Mouse (Mus musculus) forebrain, embryonic 16.5 days (tissue): ENCODE data around the gene U90926. TPM values are rescaled to one million over a fixed set of nuclear protein-coding genes. Genes with fewer than 3 reads are reported as not detected.
A peak's percentile ranks its signal among the peaks of the same experiment; 100 is the strongest.

ENCODE experiments used
- ATAC-seq: fragments of 200-750 bp; cut with Nextera tagmentation; 2 replicates; pipeline ENCODE4 v1.8.0; 2017; ENCODE audit warnings: mild to moderate bottlenecking, moderate library complexity
- H3K27ac ChIP-seq: fragments of 300-500 bp; sonication (generic); 2 replicates; pipeline ENCODE4 v1.5.1; 2014; ENCODE audit warnings: low read length, control low read depth
- H3K27me3 ChIP-seq: fragments of 300-500 bp; sonication (generic); replicated peaks from 2 replicates; pipeline ENCODE4 v1.6.1; 2014; ENCODE audit warnings: low read length; ENCODE audit not compliant: control insufficient read depth, insufficient read depth
- H3K36me3 ChIP-seq: fragments of 300-500 bp; sonication (generic); 2 replicates; pipeline ENCODE4 v1.6.1; 2014; ENCODE audit not compliant: control insufficient read depth, insufficient read depth
- H3K4me1 ChIP-seq: fragments of 300-500 bp; sonication (generic); replicated peaks from 2 replicates; pipeline ENCODE4 v1.6.1; 2014; ENCODE audit warnings: low read length; ENCODE audit not compliant: control insufficient read depth, insufficient read depth
- H3K4me2 ChIP-seq: fragments of 300-500 bp; sonication (generic); 2 replicates; pipeline ENCODE4 v1.6.1; 2014; ENCODE audit warnings: mild to moderate bottlenecking, low read length, control low read depth
- H3K4me3 ChIP-seq: fragments of 300-500 bp; sonication (generic); replicated peaks from 2 replicates; pipeline ENCODE4 v1.5.1; 2014; ENCODE audit warnings: mild to moderate bottlenecking, low read length, control low read depth
- H3K9ac ChIP-seq: fragments of 300-500 bp; sonication (generic); replicated peaks from 2 replicates; pipeline ENCODE4 v1.6.1; 2014; ENCODE audit warnings: low read depth, low read length, control low read depth
- H3K9me3 ChIP-seq: fragments of 300-500 bp; sonication (generic); 2 replicates; pipeline ENCODE4 v1.6.1; 2016; ENCODE audit warnings: low read length; ENCODE audit not compliant: control insufficient read depth
- WGBS: fragments of 180-500 bp; shearing (Covaris S2); extraction: QIAGEN DNeasy Blood & Tissue Kit; methylation state at CpG from one replicate; pipeline ENCODE4 v1.1.7; 2014; 5-methylcytosine and 5-hydroxymethylcytosine counted together
- polyA plus RNA-seq: library from polyadenylated mRNA; unstranded; fragments of >200 nt; fragmentation: Nextera tagmentation; extraction: Ambion mirVana; gene quantifications from 2 replicates; pipeline ENCODE4 v1.2.1, GENCODE M21; 2015

U90926 gene
- polyA plus RNA-seq, 1 experiment from 2014 or later = not detected

- no peak overlapping the region for H3K9ac ChIP-seq
- no peak overlapping the region for H3K4me3 ChIP-seq
- no peaks in the 10 kb centered on the region for H3K9me3 ChIP-seq
- no peaks in the 10 kb centered on the region for H3K36me3 ChIP-seq
- no peak for ATAC-seq
- no peak overlapping the region for H3K27ac ChIP-seq
- no peaks in the 10 kb centered on the region for H3K4me1 ChIP-seq
- H3K4me2 ChIP-seq = no peak overlapping the region
- 89% methylated on average over 7 of the region's 7 CpGs for WGBS
- H3K27me3 ChIP-seq = no peaks in the 10 kb centered on the region
These were observed 12.6 kb upstream of the U90926 start for GRCm38 (mm10) chr5:92227782-92228181.

DNA sequence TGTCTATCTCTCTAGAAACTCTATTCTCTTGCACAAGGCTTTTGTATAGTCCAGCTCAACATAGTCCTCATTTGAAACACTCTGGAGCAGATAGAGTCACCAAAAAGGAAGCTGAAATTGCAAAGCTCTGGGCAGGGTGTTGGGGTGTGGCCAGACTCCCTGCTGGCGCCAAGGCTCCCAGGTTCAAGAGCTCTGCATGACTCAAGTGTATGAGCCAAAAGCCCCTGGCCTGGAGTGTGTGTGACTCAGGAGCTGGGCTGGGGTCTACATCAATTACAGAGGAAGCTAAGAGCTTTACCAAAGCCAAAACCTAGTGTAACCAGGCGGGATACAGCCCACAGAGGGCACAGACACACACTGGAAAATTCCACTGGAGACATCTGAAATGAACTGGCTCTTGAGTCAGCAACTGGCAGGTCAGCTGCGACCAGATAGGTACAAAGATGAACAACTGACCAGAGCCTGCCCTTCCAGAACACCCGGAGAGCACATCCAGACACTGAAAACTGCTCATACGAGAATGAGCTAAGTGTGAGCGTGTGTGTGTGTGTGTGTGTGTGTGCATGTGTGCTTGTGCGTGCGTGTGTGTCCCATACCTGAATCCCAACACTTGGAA lies 5.2 kb upstream of the U90926 start:
- H3K4me3 ChIP-seq = no peak overlapping the region
- no peak overlapping the region for H3K4me2 ChIP-seq
- no peaks in the 10 kb centered on the region for H3K36me3 ChIP-seq
- H3K27me3 ChIP-seq = no peaks in the 10 kb centered on the region
- H3K4me1 ChIP-seq = no peaks in the 10 kb centered on the region
- H3K27ac ChIP-seq = no peak overlapping the region
- H3K9ac ChIP-seq = no peak overlapping the region
- H3K9me3 ChIP-seq = no peaks in the 10 kb centered on the region
- no peak for ATAC-seq
- WGBS = 91% methylated on average over 8 of the region's 8 CpGs

GRCm38 (mm10) chr5:92219826-92220225 lies 4.6 kb upstream of the U90926 start:
- no peaks in the 10 kb centered on the region for H3K27me3 ChIP-seq
- no peak overlapping the region for H3K9ac ChIP-seq
- H3K4me3 ChIP-seq = no peak overlapping the region
- no peak overlapping the region for H3K27ac ChIP-seq
- no peaks in the 10 kb centered on the region for H3K36me3 ChIP-seq
- WGBS = 62% methylated on average over 6 of the region's 6 CpGs
- no peak overlapping the region for H3K4me2 ChIP-seq
- H3K4me1 ChIP-seq = no peaks in the 10 kb centered on the region
- no peaks in the 10 kb centered on the region for H3K9me3 ChIP-seq
- ATAC-seq = no peak

GRCm38 (mm10) chr5:92218915-92219793 lies 3.9 kb upstream of the U90926 start:
- H3K9me3 ChIP-seq = no peaks in the 10 kb centered on the region
- no peak overlapping the region for H3K9ac ChIP-seq
- H3K27me3 ChIP-seq = no peaks in the 10 kb centered on the region
- no peaks in the 10 kb centered on the region for H3K4me1 ChIP-seq
- H3K4me3 ChIP-seq = no peak overlapping the region
- peak; percentile 83 for ATAC-seq
- WGBS = 35% methylated on average over 17 of the region's 17 CpGs
- H3K27ac ChIP-seq = no peak overlapping the region
- H3K36me3 ChIP-seq = no peaks in the 10 kb centered on the region
- no peak overlapping the region for H3K4me2 ChIP-seq

- 92% methylated on average over 4 of the region's 4 CpGs for WGBS
- no peak overlapping the region for H3K27ac ChIP-seq
- no peaks in the 10 kb centered on the region for H3K27me3 ChIP-seq
- no peak overlapping the region for H3K4me3 ChIP-seq
- no peak overlapping the region for H3K9ac ChIP-seq
- ATAC-seq = no peak
- H3K9me3 ChIP-seq = no peaks in the 10 kb centered on the region
- no peak overlapping the region for H3K4me2 ChIP-seq
- H3K36me3 ChIP-seq = no peaks in the 10 kb centered on the region
- H3K4me1 ChIP-seq = no peaks in the 10 kb centered on the region
These were observed 3.0 kb downstream of the U90926 start for GRCm38 (mm10) chr5:92212231-92212630.

GRCm38 (mm10) chr5:92210205-92210604 lies 5.0 kb downstream of the U90926 start:
- whole genome bisulfite sequencing = 79% methylated on average over 8 of the region's 8 CpGs
- Histone ChIP-seq H3K36me3 (no peaks in the 10 kb centered on the region), H3K27ac (no peak overlapping the region), H3K9ac (no peak overlapping the region), H3K27me3 (no peaks in the 10 kb centered on the region), H3K4me1 (no peaks in the 10 kb centered on the region), H3K9me3 (no peaks in the 10 kb centered on the region), H3K4me2 (no peak overlapping the region), H3K4me3 (no peak overlapping the region)
- no peak for ATAC-seq

DNA sequence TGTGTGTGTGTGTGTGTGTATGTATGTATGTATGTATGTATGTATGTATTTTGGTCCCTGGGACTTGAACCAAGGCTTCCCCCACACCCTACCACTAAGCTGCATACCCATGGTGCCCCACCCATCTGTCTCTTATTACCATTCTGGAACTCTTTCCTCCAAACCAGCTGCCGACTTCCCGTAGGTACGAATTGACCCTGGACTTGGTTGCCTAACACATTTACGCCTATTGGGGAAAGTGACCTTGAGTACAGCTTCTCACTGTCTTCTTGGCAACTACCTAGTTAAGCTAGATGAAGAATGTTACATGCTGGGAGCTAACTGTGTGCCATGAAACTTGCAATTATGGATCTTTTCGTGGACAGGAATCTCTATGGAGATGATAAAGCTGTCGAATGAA lies 9.1 kb downstream of the U90926 start:
- H3K9ac ChIP-seq = no peak overlapping the region
- no peak for ATAC-seq
- peaks cover 16% of the 10 kb centered on the region for H3K36me3 ChIP-seq
- no peaks in the 10 kb centered on the region for H3K9me3 ChIP-seq
- no peaks in the 10 kb centered on the region for H3K4me1 ChIP-seq
- H3K4me3 ChIP-seq = no peak overlapping the region
- no peaks in the 10 kb centered on the region for H3K27me3 ChIP-seq
- H3K27ac ChIP-seq = no peak overlapping the region
- 94% methylated on average over 6 of the region's 6 CpGs for WGBS
- no peak overlapping the region for H3K4me2 ChIP-seq

DNA sequence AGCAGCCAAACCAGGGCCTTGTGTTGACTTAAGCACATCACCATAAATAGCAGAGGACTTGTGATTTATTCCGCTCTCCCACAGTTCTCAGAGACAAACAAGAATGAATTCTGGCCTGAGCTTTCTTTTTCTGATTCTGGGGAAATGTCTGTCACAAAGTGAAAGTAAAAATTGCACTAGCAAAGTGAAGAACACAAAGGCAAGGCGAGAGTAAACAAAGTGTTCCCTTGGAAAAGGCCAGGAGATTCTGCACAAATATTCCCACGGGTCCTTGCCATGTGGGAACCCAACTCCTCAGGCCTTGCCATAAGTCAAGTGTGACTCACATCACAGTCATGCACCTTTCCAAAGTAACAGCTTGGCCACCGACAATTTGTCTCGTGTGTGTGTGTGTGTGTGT lies 9.5 kb downstream of the U90926 start:
- H3K4me1 ChIP-seq = no peaks in the 10 kb centered on the region
- H3K9me3 ChIP-seq = no peaks in the 10 kb centered on the region
- no peak overlapping the region for H3K27ac ChIP-seq
- H3K9ac ChIP-seq = no peak overlapping the region
- no peak overlapping the region for H3K4me3 ChIP-seq
- peaks cover 19% of the 10 kb centered on the region for H3K36me3 ChIP-seq
- WGBS = 88% methylated on average over 5 of the region's 5 CpGs
- H3K27me3 ChIP-seq = no peaks in the 10 kb centered on the region
- no peak for ATAC-seq
- H3K4me2 ChIP-seq = no peak overlapping the region

GRCm38 (mm10) chr5:92205184-92205583 lies 10.0 kb downstream of the U90926 start:
- Histone ChIP-seq H3K4me1 (no peaks in the 10 kb centered on the region), H3K9me3 (no peaks in the 10 kb centered on the region), H3K27me3 (no peaks in the 10 kb centered on the region), H3K36me3 (peaks cover 19% of the 10 kb centered on the region), H3K27ac (no peak overlapping the region), H3K4me2 (no peak overlapping the region), H3K4me3 (no peak overlapping the region), H3K9ac (no peak overlapping the region)
- 94% methylated on average over 7 of the region's 7 CpGs for whole genome bisulfite sequencing
- ATAC-seq = no peak
